Mouse (Mus musculus): ENCODE data around the gene Slc50a1.

Gene Slc50a1

GRCm38 (mm10) chr3:89294195-89294594, 23.8 kb upstream of the Slc50a1 start:
- no peak for DNase-seq (ENCODE audit: low read depth)

GRCm38 (mm10) chr3:89293247-89293918, 23.0 kb upstream of the Slc50a1 start:
- no peak for DNase-seq (ENCODE audit: low read depth)

DNA sequence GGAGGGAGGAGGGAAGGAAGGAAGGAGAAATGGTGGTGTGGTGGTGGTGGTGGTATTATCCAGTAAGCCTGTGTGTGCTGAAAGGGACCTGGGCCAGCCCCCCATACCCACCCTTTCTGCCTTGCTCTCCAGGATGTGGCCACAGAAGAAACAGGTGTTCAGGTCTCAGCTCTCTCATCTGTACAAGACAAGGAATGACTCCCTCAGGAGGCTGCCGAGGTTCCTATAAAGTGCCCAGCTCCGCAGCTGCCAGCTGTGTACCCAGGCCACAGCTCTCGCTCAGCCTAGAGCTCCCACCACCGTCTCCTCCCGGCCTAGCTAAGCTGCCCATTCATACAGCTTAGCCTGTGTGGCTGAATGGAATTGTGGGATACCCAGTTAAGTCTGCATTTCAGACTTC, 21.9 kb upstream of the Slc50a1 start:
- DNase-seq (ENCODE audit: low read depth), result no peak

GRCm38 (mm10) chr3:89291874-89292273, 21.5 kb upstream of the Slc50a1 start:
- DNase-seq (ENCODE audit: low read depth), result no peak

GRCm38 (mm10) chr3:89288503-89288928, 18.1 kb upstream of the Slc50a1 start:
- DNase-seq (ENCODE audit: low read depth), result no peak

DNA sequence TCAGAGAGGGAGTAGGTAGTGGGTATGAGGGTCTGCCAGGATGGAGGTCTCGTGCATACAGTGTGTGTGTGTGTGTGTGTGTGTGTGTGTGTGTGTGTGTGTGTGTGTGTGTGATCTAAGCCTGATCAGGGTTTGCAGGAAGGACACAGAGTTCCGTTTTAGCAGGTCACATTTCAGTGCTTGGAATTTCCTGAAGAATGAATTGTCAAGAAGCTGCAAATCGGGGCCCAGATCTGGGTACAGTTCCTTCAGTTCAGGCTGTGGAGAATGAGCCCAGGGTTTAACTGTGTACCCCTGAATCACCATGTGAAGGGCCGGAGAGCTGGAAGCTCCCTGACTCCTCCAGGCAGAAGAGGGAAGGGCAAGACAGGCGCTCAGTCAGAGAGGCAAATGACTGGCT, 16.9 kb upstream of the Slc50a1 start:
- DNase-seq (ENCODE audit: low read depth), result no peak

DNA sequence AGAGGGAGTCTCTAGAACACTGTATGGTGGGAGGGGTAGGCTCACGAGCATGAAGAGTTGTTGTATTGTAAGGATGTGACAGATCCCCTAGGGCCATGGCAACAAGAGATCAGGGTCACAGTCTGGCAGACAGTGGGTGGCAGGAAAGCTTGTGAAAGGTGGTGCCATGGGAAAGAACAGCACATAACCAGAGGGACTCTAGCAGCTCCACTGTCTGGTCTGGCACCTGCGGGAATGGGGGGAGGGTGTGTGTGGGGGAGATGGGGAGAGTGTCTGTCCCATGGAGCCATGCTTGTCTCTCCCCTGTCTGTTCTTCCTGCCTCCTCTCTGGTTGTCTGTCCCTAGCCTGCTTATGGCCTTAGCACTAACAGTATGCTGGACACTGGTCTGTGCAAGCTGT, 15.2 kb upstream of the Slc50a1 start:
- DNase-seq (ENCODE audit: low read depth), result no peak

DNA sequence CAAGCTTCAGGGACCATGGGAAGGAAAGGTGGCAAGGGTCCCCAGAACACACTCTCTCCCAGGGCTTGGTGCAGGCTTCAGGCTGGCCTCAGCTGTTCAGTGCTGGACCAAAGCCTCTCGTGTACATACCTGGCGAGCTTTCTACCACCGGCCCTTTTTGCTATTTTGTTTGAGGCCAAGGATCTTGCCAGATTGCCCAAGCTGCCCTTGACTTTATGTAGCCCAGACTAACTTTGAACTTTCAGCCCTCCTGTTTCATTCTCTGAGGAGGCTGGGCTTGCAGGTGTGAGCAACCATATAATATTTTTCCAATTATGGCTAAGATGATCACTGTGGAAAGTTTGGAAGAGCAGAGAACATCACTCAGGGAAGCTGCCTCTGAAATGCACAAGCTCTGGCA, 13.9 kb upstream of the Slc50a1 start:
- no peak for DNase-seq (ENCODE audit: low read depth)

DNA sequence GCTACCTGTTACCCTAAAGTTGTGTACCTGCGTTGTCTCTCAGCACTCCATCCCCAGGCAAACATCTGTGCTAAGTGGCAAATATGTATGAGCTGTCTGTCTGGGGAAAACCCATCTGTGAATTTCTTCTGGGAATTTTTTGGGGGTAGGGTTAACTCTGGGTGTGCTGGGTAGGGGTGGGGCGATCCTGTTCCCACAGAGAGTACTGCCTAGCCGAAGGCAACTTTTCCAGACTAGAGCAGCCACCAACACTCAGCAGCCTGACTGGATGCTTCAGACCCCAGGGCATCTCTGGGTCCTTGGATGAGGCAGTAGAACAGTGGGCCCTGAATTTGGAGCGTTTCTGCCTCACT, 11.9 kb upstream of the Slc50a1 start:
- no peak for DNase-seq (ENCODE audit: low read depth)

DNA sequence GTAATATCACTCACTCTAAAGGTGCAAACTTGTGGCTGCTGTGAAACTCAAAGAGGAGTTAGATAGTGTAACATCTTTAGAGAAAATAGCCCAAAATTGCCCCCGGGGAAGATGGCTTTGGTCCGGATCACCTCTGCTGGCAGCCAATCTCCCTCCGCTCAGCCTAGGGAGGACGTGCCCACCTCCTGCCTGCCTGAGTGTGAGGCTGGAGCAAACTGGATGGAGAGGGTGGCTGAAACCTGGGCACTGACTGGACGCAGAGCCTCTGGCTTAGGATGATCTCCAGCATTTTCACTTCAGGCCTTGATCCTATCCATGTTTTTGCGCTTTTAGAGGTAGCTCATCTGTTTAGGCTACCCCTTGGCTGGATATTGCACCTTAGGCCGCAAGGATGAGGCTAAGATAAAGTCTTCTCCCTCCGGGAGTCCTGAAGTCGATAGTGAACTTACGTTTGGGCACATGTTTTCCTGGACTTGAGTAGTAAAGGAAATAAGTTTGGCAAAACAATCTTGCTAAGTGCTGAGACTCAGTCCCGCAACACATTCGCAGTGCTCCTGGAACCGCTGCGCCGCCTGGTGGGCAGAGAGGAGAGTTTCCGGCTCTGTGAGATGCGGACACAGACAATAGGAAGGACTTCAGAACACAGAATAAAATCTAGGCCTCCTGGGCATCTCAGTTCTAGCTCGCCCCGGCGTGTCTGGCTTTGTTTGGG, 11.4 kb upstream of the Slc50a1 start:
- DNase-seq (ENCODE audit: low read depth), result peak; percentile 91

DNA sequence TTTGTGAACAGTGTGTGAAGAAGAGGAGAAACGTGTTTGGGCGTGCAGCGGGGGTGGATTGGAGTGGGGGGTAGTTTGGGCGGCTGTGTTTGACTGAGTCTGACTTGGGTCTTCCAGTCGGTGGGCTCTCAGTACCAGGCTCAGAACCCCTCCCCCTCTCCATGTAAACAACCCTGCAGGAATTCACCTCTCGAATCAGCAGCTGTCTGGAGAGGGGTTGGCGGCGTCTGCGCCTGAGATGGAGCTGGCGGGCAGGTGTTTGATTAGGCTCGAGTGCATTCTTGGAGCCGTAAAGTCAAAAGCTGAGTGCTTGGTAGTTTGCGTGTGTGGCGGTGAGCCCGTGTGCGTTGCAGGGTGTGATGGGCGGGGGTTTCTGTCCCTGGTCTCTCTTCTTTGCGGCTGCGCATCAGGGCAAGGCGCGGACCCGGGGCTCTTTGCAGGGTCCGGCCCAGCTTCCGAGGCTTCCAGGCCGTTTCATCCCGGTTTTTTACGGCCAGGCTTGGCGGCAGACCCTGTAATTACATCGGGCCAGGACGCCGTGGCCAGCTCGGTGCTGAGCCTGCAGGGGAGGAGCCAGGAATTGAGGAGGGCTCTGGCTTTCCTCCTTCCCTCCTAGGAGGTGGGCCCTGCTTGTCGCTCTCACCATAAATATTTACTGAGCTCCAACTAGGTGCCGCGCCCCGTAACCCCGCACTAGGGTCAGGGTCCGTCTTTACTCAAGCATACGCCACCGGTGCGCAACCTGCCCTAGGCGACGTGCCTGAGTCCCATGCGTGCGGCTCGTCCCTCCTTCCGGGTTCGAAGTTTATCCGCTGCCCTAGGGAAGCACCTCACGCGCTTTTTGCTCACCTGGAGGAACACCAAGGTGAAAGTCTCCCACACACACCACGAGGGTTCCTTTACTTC, 10.5 kb upstream of the Slc50a1 start, which contains the start of gene Efna1:
Gene Efna1, minus strand, starts transcription at position 537 of the 906 bp plus-strand sequence.
- peak; percentile 53 for DNase-seq (ENCODE audit: low read depth)

DNA sequence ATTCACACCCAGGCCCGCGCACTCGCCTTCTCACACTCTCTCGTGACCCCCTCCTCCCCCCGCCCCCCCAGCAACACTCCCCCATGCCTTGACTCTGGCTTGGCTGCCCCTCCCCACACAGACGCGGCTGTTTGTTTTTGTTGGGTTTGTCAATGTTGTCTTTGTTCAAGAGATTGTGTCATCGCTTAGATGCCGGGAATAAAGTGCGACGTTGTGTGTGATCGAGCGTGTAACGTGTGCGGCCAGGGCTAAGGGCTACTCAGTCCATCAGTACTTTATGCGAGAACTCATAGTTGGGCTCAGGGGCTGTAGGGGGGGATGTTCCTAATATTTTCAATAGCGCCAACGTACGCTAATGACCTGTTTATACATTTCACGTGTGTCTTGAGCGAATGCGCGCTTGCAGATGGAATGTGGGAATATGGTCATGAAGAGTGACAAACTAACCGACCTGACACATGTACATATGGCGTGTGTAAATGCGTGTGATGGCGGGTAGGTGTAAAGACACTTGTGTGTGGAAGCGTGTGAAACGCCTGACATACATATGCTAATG, 9.8 kb upstream of the Slc50a1 start:
- DNase-seq (ENCODE audit: low read depth), result peak; percentile 46

DNA sequence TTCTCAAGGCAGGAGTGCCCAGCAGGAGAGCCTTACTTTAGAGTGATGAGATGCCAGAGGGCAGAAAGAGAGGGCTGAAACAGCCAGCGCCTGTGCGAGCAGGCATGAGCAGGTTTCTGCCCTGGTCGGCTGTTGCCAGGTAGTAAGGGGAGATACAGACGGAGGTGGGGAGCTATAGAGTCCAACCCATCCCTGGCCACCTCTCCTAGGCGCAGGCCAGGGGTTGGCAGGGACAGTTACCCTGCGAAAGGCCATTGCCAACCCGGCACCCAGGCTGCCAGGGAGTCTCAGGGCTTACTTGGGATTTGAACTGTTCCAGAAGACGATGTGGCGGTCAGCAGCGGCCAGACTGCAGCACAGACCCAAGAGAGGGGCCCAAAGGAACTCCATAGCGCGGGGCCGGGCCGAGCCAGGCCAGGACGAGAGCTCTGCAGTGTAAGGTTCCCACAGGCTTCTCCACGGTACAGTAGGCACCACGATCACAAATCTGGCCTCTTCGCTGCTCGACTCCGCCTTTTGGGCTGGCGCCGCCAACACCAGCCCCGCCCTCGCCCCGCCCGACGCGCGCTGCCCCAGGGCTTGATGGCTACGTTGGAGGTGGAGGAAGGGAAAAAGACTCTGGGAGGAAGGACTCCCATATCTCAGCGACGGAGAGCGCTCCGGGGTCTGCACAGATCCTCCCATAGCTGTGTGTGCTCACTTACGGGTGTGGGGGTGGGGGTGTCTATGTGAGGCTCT, 9.0 kb upstream of the Slc50a1 start:
- DNase-seq (ENCODE audit: low read depth), result peak; percentile 58

DNA sequence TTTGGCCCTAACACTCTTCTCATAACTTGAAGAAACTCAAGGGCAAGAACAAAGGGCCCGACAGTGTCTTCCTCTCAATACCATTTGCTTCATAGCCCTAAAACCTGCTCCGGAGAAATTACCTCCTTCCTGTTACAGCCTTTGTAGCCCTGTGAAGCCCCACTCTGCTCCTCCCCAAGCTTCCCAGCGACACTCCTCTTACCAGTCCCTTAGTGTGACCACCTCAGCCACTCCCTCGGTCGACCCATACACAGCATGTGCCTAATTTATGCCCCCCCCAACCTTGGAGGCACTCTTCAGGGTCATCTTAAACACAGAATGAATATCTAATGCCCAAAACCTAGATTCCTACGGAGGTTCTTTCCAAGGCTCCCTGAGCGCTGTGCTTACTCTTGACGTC, 8.3 kb upstream of the Slc50a1 start:
- no peak for DNase-seq (ENCODE audit: low read depth)

DNA sequence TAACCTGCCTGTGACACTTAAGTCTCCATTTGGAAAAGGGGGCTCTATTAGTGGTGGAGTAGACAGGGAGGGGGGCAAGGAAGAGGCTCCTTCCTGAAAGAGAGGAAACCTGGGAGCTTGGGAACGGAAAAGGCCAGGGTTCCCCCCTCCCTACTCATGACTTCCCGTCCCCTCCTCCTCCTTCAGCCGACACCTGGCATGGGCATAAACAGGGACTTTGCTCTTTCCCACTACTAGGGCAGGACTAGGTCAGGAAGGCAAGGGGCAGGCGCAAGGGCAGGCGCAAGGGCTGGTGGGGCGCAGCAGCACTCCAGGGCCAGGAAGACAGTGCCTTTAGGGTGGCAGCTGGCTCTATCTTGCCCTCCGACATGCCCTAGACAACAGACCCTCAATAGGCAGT, 7.7 kb upstream of the Slc50a1 start:
- DNase-seq (ENCODE audit: low read depth), result no peak

- DNase-seq (ENCODE audit: low read depth), result no peak
Measured at GRCm38 (mm10) chr3:89277281-89278021, 7.1 kb upstream of the Slc50a1 start.

DNA sequence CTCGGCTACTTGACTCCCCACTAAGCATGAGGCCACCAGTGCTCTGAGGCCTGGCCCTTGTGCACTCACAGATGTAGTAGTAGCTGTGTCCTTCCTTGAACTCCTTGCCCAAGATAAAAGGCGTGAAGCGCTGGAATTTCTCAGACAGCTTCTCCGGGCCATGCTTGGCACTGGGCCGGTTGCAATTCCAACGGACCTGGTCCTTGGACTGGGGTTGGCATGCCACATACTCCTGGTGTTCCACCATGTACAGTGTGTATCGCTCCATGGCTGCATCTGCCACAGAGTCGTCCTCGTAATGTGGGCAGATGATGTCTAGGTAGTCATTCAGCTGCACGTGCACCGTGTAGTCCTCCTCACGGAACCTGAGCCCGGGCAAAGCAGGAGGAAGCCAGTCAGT, 5.7 kb upstream of the Slc50a1 start:
- DNase-seq (ENCODE audit: low read depth), result no peak

DNA sequence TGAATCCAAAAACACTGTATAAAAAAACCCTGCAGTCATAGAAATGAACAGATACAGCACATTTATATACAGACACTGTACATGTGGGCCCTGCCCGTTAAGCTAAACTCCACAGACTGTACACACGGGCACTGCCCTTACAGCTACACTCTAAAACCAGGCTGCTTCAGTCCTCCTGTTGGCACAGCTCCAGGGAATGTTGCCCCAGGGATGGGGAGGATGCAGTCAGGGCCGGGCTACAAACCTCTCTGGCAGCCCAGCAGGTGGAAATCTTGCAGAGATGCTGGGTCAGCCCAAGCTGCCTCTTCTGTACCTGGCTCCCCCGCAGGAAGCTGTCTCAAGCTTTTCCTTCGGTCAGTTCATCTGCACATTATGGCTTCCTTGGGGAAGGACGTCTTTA, 1.4 kb upstream of the Slc50a1 start:
- DNase-seq (ENCODE audit: low read depth), result no peak

GRCm38 (mm10) chr3:89270891-89271290, 521 bp upstream of the Slc50a1 start:
- DNase-seq (ENCODE audit: low read depth), result no peak

DNA sequence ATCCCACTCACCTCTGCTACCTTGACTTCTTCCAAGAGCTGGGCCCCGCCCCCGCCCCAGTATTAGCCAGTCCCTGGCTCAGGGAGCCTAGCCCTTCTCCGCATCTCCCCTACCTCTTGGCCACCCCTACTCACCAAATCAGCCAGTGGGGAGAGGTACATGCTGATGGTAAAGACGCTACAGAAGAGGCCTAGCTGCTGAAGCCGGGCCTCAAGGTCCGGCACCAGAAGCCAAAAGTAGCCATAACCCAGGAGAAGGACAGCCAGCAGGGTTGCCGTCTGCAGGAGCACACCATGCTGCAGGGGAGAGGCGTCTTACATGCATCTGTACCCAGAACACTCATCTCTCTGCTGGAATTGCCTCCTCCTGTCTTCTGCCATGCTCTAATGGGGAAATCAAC, 1.5 kb downstream of the Slc50a1 start:
- DNase-seq (ENCODE audit: low read depth), result no peak

GRCm38 (mm10) chr3:89266439-89266893, 3.9 kb downstream of the Slc50a1 start:
- DNase-seq (ENCODE audit: low read depth), result peak; percentile 83

Measured in naive thymus-derived CD4-positive, alpha-beta T cell, adult 2 months (primary cell).